Mouse (Mus musculus) G1E (cell line): Measurements from ENCODE around the gene Gm49337. TPM values are rescaled to one million over a fixed set of nuclear protein-coding genes. Genes with fewer than 3 reads are reported as not detected.

Experiments
- ATAC-seq: 2 replicates; pipeline ENCODE4 v1.8.0; 2016; ENCODE audit warnings: mild to moderate bottlenecking; ENCODE audit not compliant: insufficient number of reproducible peaks, poor library complexity, low FRiP score, severe bottlenecking; ENCODE audit errors: extremely low read depth
- DNase-seq: peaks from one replicate; pipeline ENCODE4 v3.0.0; 2012; ENCODE audit warnings: low spot score
- H3K27me3 ChIP-seq: 2 replicates; pipeline ENCODE4 v1.6.1; 2012; ENCODE audit warnings: mild to moderate bottlenecking, low read length, inconsistent platforms; ENCODE audit not compliant: insufficient read depth
- H3K36me3 ChIP-seq: replicated peaks from 2 replicates; pipeline ENCODE3; 2012; ENCODE audit warnings: mild to moderate bottlenecking, inconsistent platforms
- H3K4me1 ChIP-seq: 2 replicates; pipeline ENCODE4 v1.6.1; 2012; ENCODE audit warnings: low read depth, low read length, inconsistent platforms, mixed read lengths; ENCODE audit not compliant: insufficient read depth
- H3K4me3 ChIP-seq: 2 replicates; pipeline ENCODE4 v1.5.1; 2012; ENCODE audit warnings: low read depth, mild to moderate bottlenecking, inconsistent platforms, low read length, moderate library complexity, mixed read lengths
- H3K9me3 ChIP-seq: replicated peaks from 2 replicates; pipeline ENCODE4 v1.6.1; 2012; ENCODE audit warnings: inconsistent platforms
- CTCF ChIP-seq: IDR thresholded peaks from 2 replicates; pipeline ENCODE4 v1.5.1; 2012; ENCODE audit warnings: low read depth, low read length, inconsistent platforms, mixed read lengths
- GATA1 ChIP-seq: IDR thresholded peaks from 2 replicates; pipeline ENCODE4 v1.6.1; 2012; ENCODE audit warnings: borderline replicate concordance, low read length, inconsistent platforms, mixed read lengths
- GATA2 ChIP-seq: IDR thresholded peaks from 2 replicates; pipeline ENCODE4 v1.6.1; 2012; ENCODE audit warnings: low read depth, low read length, inconsistent platforms, borderline replicate concordance
- POLR2AphosphoS5 ChIP-seq: IDR thresholded peaks from 2 replicates; pipeline ENCODE4 v1.6.1; 2012; ENCODE audit warnings: low read depth, low read length, inconsistent platforms; ENCODE audit not compliant: insufficient replicate concordance
- TAL1 ChIP-seq: conservative IDR thresholded peaks from 2 replicates; pipeline ENCODE4 v1.6.1; 2012; ENCODE audit warnings: low read depth, low read length, inconsistent platforms, mixed read lengths
- polyA plus RNA-seq: library from polyadenylated mRNA; stranded (reverse); fragments of >175 nt; gene quantifications from 2 replicates; pipeline ENCODE4 v1.2.3, GENCODE M21; 2012
- total RNA-seq, 2 experiments: library from RNA; stranded (forward) in 1 of 2; stranded (reverse) in 1 of 2; fragments of 200-1000 nt in 1 of 2; fragments of >200 nt in 1 of 2; fragmentation: Nextera tagmentation in 1 of 2; gene quantifications; 2 replicates each; pipeline ENCODE4 v1.2.3; 2014 to 2017

The Gm49337 gene
- total and polyA plus RNA-seq, 3 experiments: not detected

- no peaks in the 10 kb centered on the region for H3K9me3 ChIP-seq
- DNase-seq (no peak), ATAC-seq (no peak)
- H3K4me1 ChIP-seq: peaks cover 36% of the 10 kb centered on the region
- peaks cover 9% of the 10 kb centered on the region for H3K27me3 ChIP-seq
- TF ChIP-seq TAL1: no peak
- TF ChIP-seq GATA1: no peak
- TF ChIP-seq POLR2AphosphoS5: no peak
- no peak for TF ChIP-seq CTCF
- TF ChIP-seq GATA2: no peak
- no peaks in the 10 kb centered on the region for H3K36me3 ChIP-seq
- no peak within 1 kb of the TSS for H3K4me3 ChIP-seq
These were observed 5.8 kb upstream of the Gm49337 start, which contains the start of gene Tspan1 for GRCm38 (mm10) chr4:116167404-116167803. Gene Tspan1, minus strand, starts transcription at chr4:116167601.

GRCm38 (mm10) chr4:116168617-116169352 lies 4.4 kb upstream of the Gm49337 start:
- no peak overlapping the region for H3K4me3 ChIP-seq
- no peaks in the 10 kb centered on the region for H3K9me3 ChIP-seq
- no peaks in the 10 kb centered on the region for H3K36me3 ChIP-seq
- ATAC-seq (0 out of 2 replicates have a peak, but pooled peaks have one; percentile 34), DNase-seq (peak; percentile 59)
- peaks cover 9% of the 10 kb centered on the region for H3K27me3 ChIP-seq
- H3K4me1 ChIP-seq: peaks cover 37% of the 10 kb centered on the region
- TF ChIP-seq CTCF: peak; percentile 24; the same call in 1 of the 2 replicates
- TF ChIP-seq GATA2: no peak
- no peak for TF ChIP-seq POLR2AphosphoS5
- no peak for TF ChIP-seq GATA1
- no peak for TF ChIP-seq TAL1

GRCm38 (mm10) chr4:116169353-116169672 lies 3.9 kb upstream of the Gm49337 start:
- DNase-seq: no peak
- ATAC-seq: no peak
- Histone ChIP-seq H3K27me3 (peaks cover 4% of the 10 kb centered on the region), H3K4me1 (peaks cover 40% of the 10 kb centered on the region), H3K4me3 (no peak overlapping the region), H3K36me3 (no peaks in the 10 kb centered on the region), H3K9me3 (no peaks in the 10 kb centered on the region)
- no peak for TF ChIP-seq GATA2
- no peak for TF ChIP-seq POLR2AphosphoS5
- no peak for TF ChIP-seq CTCF
- TF ChIP-seq TAL1: no peak

- no peaks in the 10 kb centered on the region for H3K36me3 ChIP-seq
- H3K4me3 ChIP-seq: no peak overlapping the region
- H3K9me3 ChIP-seq: no peaks in the 10 kb centered on the region
- H3K4me1 ChIP-seq: peaks cover 55% of the 10 kb centered on the region
- ATAC-seq: no peak
- no peak for DNase-seq
- H3K27me3 ChIP-seq: peaks cover 13% of the 10 kb centered on the region
- no peak for TF ChIP-seq GATA2
- TF ChIP-seq CTCF: no peak
- no peak for TF ChIP-seq TAL1
- TF ChIP-seq GATA1: no peak
- TF ChIP-seq POLR2AphosphoS5: no peak
These were observed 568 bp downstream of the Gm49337 start for GRCm38 (mm10) chr4:116173752-116174151.

- Histone ChIP-seq H3K27me3 (peaks cover 15% of the 10 kb centered on the region), H3K4me3 (no peak overlapping the region), H3K36me3 (no peaks in the 10 kb centered on the region), H3K9me3 (no peaks in the 10 kb centered on the region), H3K4me1 (peaks cover 53% of the 10 kb centered on the region)
- ATAC-seq: no peak
- TF ChIP-seq GATA1: no peak
- TF ChIP-seq POLR2AphosphoS5: no peak
- TF ChIP-seq TAL1: no peak
- TF ChIP-seq CTCF: no peak
- TF ChIP-seq GATA2: no peak
- no peak for DNase-seq
These were observed 1.4 kb downstream of the Gm49337 start for GRCm38 (mm10) chr4:116174466-116175116.

- no peak for TF ChIP-seq CTCF
- no peak for TF ChIP-seq POLR2AphosphoS5
- TF ChIP-seq GATA2: no peak
- TF ChIP-seq GATA1: no peak
- TF ChIP-seq TAL1: no peak
- no peaks in the 10 kb centered on the region for H3K36me3 ChIP-seq
- peaks cover 55% of the 10 kb centered on the region for H3K4me1 ChIP-seq
- no peaks in the 10 kb centered on the region for H3K9me3 ChIP-seq
- ATAC-seq (no peak), DNase-seq (no peak)
- H3K4me3 ChIP-seq: no peak overlapping the region
- H3K27me3 ChIP-seq: peaks cover 19% of the 10 kb centered on the region
These were observed 2.0 kb downstream of the Gm49337 start for GRCm38 (mm10) chr4:116175136-116175535.
